Mouse (Mus musculus) limb, embryonic 14.5 days (tissue): ENCODE data around the gene Rbfox1. TPM values are rescaled to one million over a fixed set of nuclear protein-coding genes. Genes with fewer than 3 reads are reported as not detected.

Source experiments
- ATAC-seq: fragments of 200-750 bp; cut with Nextera tagmentation; 2 replicates; pipeline ENCODE4 v1.8.0; 2017; ENCODE audit warnings: low read depth, moderate number of reproducible peaks, moderate TSS enrichment; ENCODE audit not compliant: low FRiP score
- DNase-seq: peaks from one replicate; pipeline ENCODE4 v3.0.0-alpha.2; 2015; ENCODE audit warnings: low spot score
- H3K27ac ChIP-seq: fragments of 300-500 bp; sonication (generic); replicated peaks from 2 replicates; pipeline ENCODE4 v1.5.1; 2014; ENCODE audit warnings: low read depth, mild to moderate bottlenecking, low read length, moderate library complexity, mixed read lengths
- H3K27me3 ChIP-seq: fragments of 300-500 bp; sonication (generic); 2 replicates; pipeline ENCODE4 v1.6.1; 2014; ENCODE audit warnings: low read length, mixed read lengths; ENCODE audit not compliant: control insufficient read depth, insufficient read depth
- H3K36me3 ChIP-seq: fragments of 300-500 bp; sonication (generic); 2 replicates; pipeline ENCODE4 v1.6.1; 2014; ENCODE audit warnings: mild to moderate bottlenecking, low read length, moderate library complexity, mixed read lengths; ENCODE audit not compliant: control insufficient read depth, insufficient read depth
- H3K4me1 ChIP-seq: fragments of 300-500 bp; sonication (generic); 2 replicates; pipeline ENCODE4 v1.6.1; 2014; ENCODE audit warnings: antibody characterized with exemption, low read length, mixed read lengths; ENCODE audit not compliant: control insufficient read depth, insufficient read depth
- H3K4me2 ChIP-seq: fragments of 300-500 bp; sonication (generic); replicated peaks from 2 replicates; pipeline ENCODE4 v1.6.1; 2014; ENCODE audit warnings: low read depth, mild to moderate bottlenecking, low read length, moderate library complexity; ENCODE audit not compliant: severe bottlenecking
- H3K4me3 ChIP-seq: fragments of 300-500 bp; sonication (generic); replicated peaks from 2 replicates; pipeline ENCODE4 v1.5.1; 2014; ENCODE audit warnings: low read length
- H3K9ac ChIP-seq: fragments of 300-500 bp; sonication (generic); 2 replicates; pipeline ENCODE4 v1.6.1; 2014; ENCODE audit warnings: mild to moderate bottlenecking, low read depth, low read length, moderate library complexity; ENCODE audit not compliant: severe bottlenecking
- H3K9me3 ChIP-seq: fragments of 300-500 bp; sonication (generic); 2 replicates; pipeline ENCODE4 v1.6.1; 2016; ENCODE audit warnings: low read length; ENCODE audit not compliant: control insufficient read depth
- POLR2A ChIP-seq: fragments of 200-500 bp; IDR thresholded peaks from 2 replicates; pipeline ENCODE4 v1.8.0; 2012; ENCODE audit warnings: inconsistent platforms, mild to moderate bottlenecking, moderate library complexity, borderline replicate concordance; ENCODE audit not compliant: insufficient read depth, insufficient read length; ENCODE audit errors: extremely low read depth
- WGBS: fragments of 180-500 bp; shearing (Covaris S2); extraction: QIAGEN DNeasy Blood & Tissue Kit; methylation state at CpG from one replicate; pipeline ENCODE4 v1.1.7; 2014; 5-methylcytosine and 5-hydroxymethylcytosine counted together
- polyA plus RNA-seq, 2 experiments: library from polyadenylated mRNA; depleted of rRNA in 1 of 2; stranded (reverse) in 1 of 2; unstranded in 1 of 2; fragments of >200 nt; fragmentation: Nextera tagmentation in 1 of 2; extraction: Ambion mirVana in 1 of 2; gene quantifications; 2 replicates each; pipeline versions ENCODE4 v1.2.1 to v1.2.3; 2012 to 2014

The Rbfox1 gene
- polyA plus RNA-seq, 2 experiments, result 3.8 to 6.0 TPM

- 83% methylated on average over 3 of the region's 3 CpGs for WGBS
- ATAC-seq (no peak), DNase-seq (no peak)
- no peak overlapping the region for H3K4me2 ChIP-seq
- H3K4me3 ChIP-seq, result no peak overlapping the region
- H3K27ac ChIP-seq, result no peak overlapping the region
- H3K27me3 ChIP-seq, result no peaks in the 10 kb centered on the region
- H3K36me3 ChIP-seq, result no peaks in the 10 kb centered on the region
- no peak for TF ChIP-seq POLR2A
- no peak overlapping the region for H3K9ac ChIP-seq
- H3K4me1 ChIP-seq, result no peaks in the 10 kb centered on the region
- no peaks in the 10 kb centered on the region for H3K9me3 ChIP-seq
Observed at GRCm38 (mm10) chr16:6012853-6013252, 127.7 kb downstream of the Rbfox1 start.

GRCm38 (mm10) chr16:6018639-6019038 lies 133.5 kb downstream of the Rbfox1 start:
- no peak overlapping the region for H3K9ac ChIP-seq
- WGBS, result 40% methylated on average over 5 of the region's 5 CpGs
- H3K27ac ChIP-seq, result no peak overlapping the region

DNA sequence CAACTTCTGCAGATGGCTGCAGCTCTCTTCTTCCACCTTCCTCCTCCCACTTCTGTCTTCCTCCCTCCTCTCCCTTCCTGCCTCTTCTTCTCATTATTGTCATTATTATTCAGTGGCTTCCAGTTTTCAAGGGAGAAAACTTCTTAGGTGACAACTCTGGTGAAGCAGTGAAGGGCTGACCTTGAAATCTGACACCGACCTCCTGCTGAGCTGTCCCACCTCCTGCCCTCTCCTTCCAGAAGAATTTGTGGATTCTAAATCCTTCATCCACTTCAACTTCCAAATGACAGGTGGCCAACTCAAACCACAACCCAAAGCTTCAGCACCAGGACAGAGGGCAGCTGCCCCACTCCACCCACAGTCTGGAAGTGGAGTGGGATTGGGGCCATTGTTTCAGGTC lies 134.2 kb downstream of the Rbfox1 start:
- no peak overlapping the region for H3K4me3 ChIP-seq
- H3K4me1 ChIP-seq, result no peaks in the 10 kb centered on the region
- no peaks in the 10 kb centered on the region for H3K27me3 ChIP-seq
- H3K36me3 ChIP-seq, result no peaks in the 10 kb centered on the region
- H3K4me2 ChIP-seq, result no peak overlapping the region
- DNase-seq (no peak), ATAC-seq (no peak)
- H3K27ac ChIP-seq, result no peak overlapping the region
- WGBS, result 11% methylated on average over 1 of the region's 1 CpGs
- no peak for TF ChIP-seq POLR2A
- no peaks in the 10 kb centered on the region for H3K9me3 ChIP-seq
- H3K9ac ChIP-seq, result no peak overlapping the region

More at GRCm38 (mm10) chr16:6018639-6019038, 133.5 kb downstream of the Rbfox1 start:
- H3K36me3 ChIP-seq, result no peaks in the 10 kb centered on the region
- ATAC-seq, result no peak
- no peak overlapping the region for H3K4me2 ChIP-seq
- H3K27me3 ChIP-seq, result no peaks in the 10 kb centered on the region
- no peak for TF ChIP-seq POLR2A
- no peak overlapping the region for H3K4me3 ChIP-seq
- peak; percentile 76 for DNase-seq
- no peaks in the 10 kb centered on the region for H3K9me3 ChIP-seq
- no peaks in the 10 kb centered on the region for H3K4me1 ChIP-seq

DNA sequence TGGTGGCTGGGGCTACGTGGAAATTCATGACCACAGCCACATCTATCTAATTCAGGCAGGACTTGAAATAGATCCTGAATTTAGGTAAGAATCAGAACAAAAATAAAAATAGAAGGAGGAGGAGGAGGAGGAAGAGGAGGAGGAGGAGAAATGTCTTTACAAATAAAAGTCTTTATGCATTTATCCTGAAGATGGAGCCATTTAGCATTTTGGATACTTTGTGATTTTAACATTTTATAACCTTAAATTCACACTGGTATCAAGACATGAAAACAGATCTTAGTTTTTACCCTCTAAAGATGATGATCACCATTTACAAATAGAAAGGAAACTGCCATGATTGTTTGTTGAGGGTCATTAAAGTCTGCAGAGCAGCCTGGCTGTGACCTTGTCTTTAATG lies 146.1 kb downstream of the Rbfox1 start:
- Histone ChIP-seq H3K27ac (no peak overlapping the region), H3K36me3 (no peaks in the 10 kb centered on the region), H3K9me3 (no peaks in the 10 kb centered on the region), H3K27me3 (no peaks in the 10 kb centered on the region), H3K4me1 (no peaks in the 10 kb centered on the region), H3K4me3 (no peak overlapping the region), H3K4me2 (no peak overlapping the region), H3K9ac (no peak overlapping the region)
- TF ChIP-seq POLR2A, result no peak
- 80% methylated on average over 1 of the region's 1 CpGs for WGBS
- DNase-seq (no peak), ATAC-seq (no peak)

DNA sequence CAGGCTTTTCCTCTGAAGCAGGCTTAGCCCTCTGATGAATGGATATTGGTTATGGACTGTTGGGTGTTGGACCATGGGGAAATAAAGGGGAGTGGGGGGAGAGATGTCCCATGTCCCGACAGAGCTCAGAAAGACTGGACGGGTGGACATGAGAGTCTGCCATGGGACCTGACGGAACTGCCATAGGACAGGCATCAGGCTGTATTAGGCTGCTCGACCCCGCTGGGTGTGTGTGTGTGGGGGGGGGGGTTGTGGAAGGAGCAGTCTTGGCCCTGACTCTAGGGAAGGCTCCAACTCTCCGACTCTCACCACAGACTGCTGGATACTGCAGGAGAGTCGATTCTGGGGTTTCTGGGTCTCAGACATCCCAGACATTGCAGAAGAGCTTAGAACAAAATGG lies 147.4 kb downstream of the Rbfox1 start:
- no peak overlapping the region for H3K27ac ChIP-seq
- no peak overlapping the region for H3K9ac ChIP-seq
- H3K4me3 ChIP-seq, result no peak overlapping the region
- TF ChIP-seq POLR2A, result no peak
- ATAC-seq (no peak), DNase-seq (no peak)
- WGBS, result 78% methylated on average over 7 of the region's 7 CpGs
- no peaks in the 10 kb centered on the region for H3K4me1 ChIP-seq
- H3K9me3 ChIP-seq, result no peaks in the 10 kb centered on the region
- H3K27me3 ChIP-seq, result no peaks in the 10 kb centered on the region
- H3K36me3 ChIP-seq, result no peaks in the 10 kb centered on the region
- no peak overlapping the region for H3K4me2 ChIP-seq

DNA sequence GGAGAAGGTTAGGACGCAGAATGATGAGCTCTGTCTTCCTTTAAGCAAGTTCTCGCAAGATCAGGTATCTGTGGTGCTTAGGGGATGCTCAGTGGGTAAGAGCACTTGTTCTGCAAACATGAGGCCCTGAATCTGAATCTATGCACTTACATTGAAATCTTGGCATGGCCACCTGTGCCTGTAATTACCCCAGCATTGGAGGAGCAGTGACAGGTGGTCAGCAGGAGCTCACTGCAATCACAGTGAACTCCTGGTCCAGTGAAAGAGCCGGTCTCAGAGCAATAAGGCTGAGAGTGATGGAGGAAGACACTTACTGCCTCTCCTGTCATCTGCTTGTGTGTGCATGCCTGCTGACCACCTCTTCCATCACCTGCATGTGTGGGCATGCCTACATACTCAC lies 149.7 kb downstream of the Rbfox1 start:
- H3K4me3 ChIP-seq, result no peak overlapping the region
- 60% methylated on average over 3 of the region's 3 CpGs for WGBS
- H3K36me3 ChIP-seq, result no peaks in the 10 kb centered on the region

More for the DNA sequence above, 149.7 kb downstream of the Rbfox1 start:
- H3K9me3 ChIP-seq, result no peaks in the 10 kb centered on the region
- no peak for TF ChIP-seq POLR2A
- H3K4me2 ChIP-seq, result no peak overlapping the region
- ATAC-seq (no peak), DNase-seq (no peak)
- no peaks in the 10 kb centered on the region for H3K27me3 ChIP-seq
- H3K9ac ChIP-seq, result no peak overlapping the region
- no peaks in the 10 kb centered on the region for H3K4me1 ChIP-seq
- H3K27ac ChIP-seq, result no peak overlapping the region
